Mouse (Mus musculus) intestine, embryonic 14.5 days (tissue): ENCODE results near the gene Wdcp. TPM values are rescaled to one million over a fixed set of nuclear protein-coding genes. Genes with fewer than 3 reads are reported as not detected.
A peak's percentile ranks its signal among the peaks of the same experiment; 100 is the strongest.
"Not testable (repeated sequence)": the region's sequence is repeated elsewhere in the genome, so short reads cannot be mapped to it uniquely, and the experiment has no call there.

ENCODE experiments used
- ATAC-seq: fragments of 200-750 bp; cut with Nextera tagmentation; replicated peaks from 2 replicates; pipeline ENCODE4 v1.8.0; 2017; ENCODE audit warnings: low read depth, moderate number of reproducible peaks, moderate TSS enrichment, moderate library complexity; ENCODE audit not compliant: low FRiP score, low TSS enrichment
- DNase-seq: peaks from one replicate; pipeline ENCODE4 v3.0.0-alpha.2; 2018; ENCODE audit warnings: low spot score
- H3K27ac ChIP-seq: fragments of 300-500 bp; sonication (generic); 2 replicates; pipeline ENCODE4 v1.5.1; 2014; ENCODE audit warnings: low read depth, mild to moderate bottlenecking, control low read depth
- H3K27me3 ChIP-seq: fragments of 300-500 bp; sonication (generic); replicated peaks from 2 replicates; pipeline ENCODE4 v1.6.1; 2014; ENCODE audit warnings: low read length, control low read depth; ENCODE audit not compliant: control insufficient read depth, insufficient read depth
- H3K36me3 ChIP-seq: fragments of 300-500 bp; sonication (generic); 2 replicates; pipeline ENCODE4 v1.6.1; 2014; ENCODE audit warnings: low read length, control low read depth; ENCODE audit not compliant: control insufficient read depth, insufficient read depth
- H3K4me1 ChIP-seq: fragments of 300-500 bp; sonication (generic); replicated peaks from 2 replicates; pipeline ENCODE4 v1.6.1; 2014; ENCODE audit warnings: low read length, control low read depth, mixed read lengths; ENCODE audit not compliant: control insufficient read depth, insufficient read depth
- H3K4me2 ChIP-seq: fragments of 300-500 bp; sonication (generic); 2 replicates; pipeline ENCODE4 v1.6.1; 2014; ENCODE audit warnings: low read length
- H3K4me3 ChIP-seq: fragments of 300-500 bp; sonication (generic); 2 replicates; pipeline ENCODE4 v1.5.1; 2014; ENCODE audit warnings: low read depth, low read length, control low read depth, mixed read lengths
- H3K9ac ChIP-seq: fragments of 300-500 bp; sonication (generic); 2 replicates; pipeline ENCODE4 v1.6.1; 2014; ENCODE audit warnings: mild to moderate bottlenecking, low read length
- H3K9me3 ChIP-seq: fragments of 300-500 bp; sonication (generic); 2 replicates; pipeline ENCODE4 v1.6.1; 2016; ENCODE audit warnings: low read length, control low read depth; ENCODE audit not compliant: control insufficient read depth
- WGBS: fragments of 180-500 bp; shearing (Covaris S2); extraction: QIAGEN DNeasy Blood & Tissue Kit; methylation state at CpG from one replicate; pipeline ENCODE4 v1.1.7; 2014; 5-methylcytosine and 5-hydroxymethylcytosine counted together
- polyA plus RNA-seq: library from polyadenylated mRNA; unstranded; fragments of >200 nt; fragmentation: Nextera tagmentation; extraction: Ambion mirVana; gene quantifications from 2 replicates; pipeline ENCODE4 v1.2.1, GENCODE M21; 2014

Wdcp gene
- 14.4 and 15.0 TPM in 2 replicates for polyA plus RNA-seq

DNA sequence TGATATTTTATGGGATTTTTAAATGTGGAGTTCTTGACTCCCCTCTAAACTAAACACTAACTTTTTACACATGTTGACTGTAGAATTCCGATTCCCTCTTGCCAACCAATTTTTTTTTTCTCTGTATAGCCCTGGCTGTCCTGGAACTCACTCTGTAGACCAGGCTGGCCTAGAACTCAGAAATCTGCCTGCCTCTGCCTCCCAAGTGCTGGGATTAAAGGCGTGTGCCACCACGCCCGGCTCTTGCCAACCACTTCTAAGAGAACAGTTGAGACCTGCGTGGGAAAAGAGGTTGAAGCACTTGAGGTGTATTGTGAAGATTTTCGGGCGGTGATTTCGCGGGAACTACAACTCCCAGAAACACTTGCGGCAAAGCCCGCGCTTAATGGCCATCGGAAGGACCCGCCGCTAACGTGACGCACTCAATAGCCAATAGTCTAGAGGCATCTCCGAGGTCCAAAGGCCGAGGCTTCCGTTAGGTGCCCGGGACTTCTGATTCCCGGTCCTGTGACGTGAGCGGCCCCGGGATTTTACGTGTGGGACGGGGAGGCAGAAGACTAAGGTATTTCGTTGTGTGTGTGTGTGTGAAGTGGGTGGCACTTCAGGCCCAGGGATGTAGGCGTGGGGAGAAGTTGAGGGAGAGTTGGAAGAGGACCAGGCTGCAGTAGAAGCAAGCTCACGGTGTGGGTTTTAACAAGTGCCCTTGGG is at the start of gene Wdcp:
Gene Wdcp (plus strand): TSS at position 414 of the 708 bp plus-strand sequence.
- Histone ChIP-seq H3K27ac (peak within 1 kb of the TSS; percentile 7; the same call in 1 of the 2 replicates), H3K4me1 (peaks cover 9% of the 10 kb centered on the region), H3K4me2 (peak within 1 kb of the TSS; percentile 72), H3K4me3 (peak within 1 kb of the TSS; percentile 57), H3K9me3 (no peaks in the 10 kb centered on the region), H3K36me3 (no peaks in the 10 kb centered on the region), H3K9ac (peak within 1 kb of the TSS; percentile 42), H3K27me3 (0 out of 2 replicates have a peak, but pooled peaks cover 3% of the 10 kb centered on the region)
- ATAC-seq (peak; percentile 89), DNase-seq (peak; percentile 93)
- WGBS, result 1% methylated on average over 30 of the region's 30 CpGs

DNA sequence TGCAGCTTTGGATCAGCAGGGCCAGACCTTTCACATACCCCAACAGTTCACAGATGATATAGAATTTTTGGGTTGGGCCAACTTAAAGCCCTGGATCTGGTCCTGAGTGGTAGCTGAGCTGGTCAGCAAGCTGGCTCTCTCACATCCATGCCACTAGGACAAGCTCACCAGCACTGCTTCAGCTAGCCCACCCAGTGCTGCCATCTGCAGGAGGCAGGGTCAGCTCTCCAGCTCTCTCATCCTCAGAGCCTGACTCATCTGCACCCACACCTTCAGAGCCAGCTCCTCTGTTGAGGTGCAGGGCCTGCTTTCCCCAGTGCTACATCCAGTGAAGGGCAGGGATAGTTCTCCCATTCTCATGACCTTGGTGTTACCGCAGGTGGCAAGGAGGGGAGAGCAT is 49.4 kb upstream of the Wdcp start:
- DNase-seq (no peak), ATAC-seq (no peak)
- H3K4me2 ChIP-seq, result no peak overlapping the region
- no peak overlapping the region for H3K4me3 ChIP-seq
- WGBS, result 53% methylated on average over 1 of the region's 1 CpGs
- H3K9me3 ChIP-seq, result no peaks in the 10 kb centered on the region
- no peak overlapping the region for H3K27ac ChIP-seq
- no peaks in the 10 kb centered on the region for H3K36me3 ChIP-seq
- H3K4me1 ChIP-seq, result no peaks in the 10 kb centered on the region
- no peak overlapping the region for H3K9ac ChIP-seq
- no peaks in the 10 kb centered on the region for H3K27me3 ChIP-seq

DNA sequence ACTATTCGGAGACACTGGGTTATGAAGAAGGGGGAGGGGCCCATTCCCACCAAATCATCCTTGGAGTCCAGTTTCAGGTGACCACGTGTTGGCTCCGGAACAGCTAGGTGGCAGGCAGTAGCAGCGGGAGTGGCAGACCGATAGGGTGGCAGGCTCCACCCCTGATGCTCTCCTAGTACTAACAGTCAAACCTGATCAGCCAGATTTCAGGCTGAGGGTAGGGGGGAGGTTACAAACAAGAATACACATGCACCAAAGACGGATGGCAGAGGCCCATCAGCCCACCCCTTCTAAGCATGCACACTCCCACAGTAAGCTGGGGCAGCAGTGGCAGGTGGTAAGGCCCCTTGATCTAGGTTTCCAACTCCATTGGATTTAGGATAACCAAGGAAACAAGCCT is 45.6 kb upstream of the Wdcp start:
- 67% methylated on average over 6 of the region's 6 CpGs for WGBS

DNA sequence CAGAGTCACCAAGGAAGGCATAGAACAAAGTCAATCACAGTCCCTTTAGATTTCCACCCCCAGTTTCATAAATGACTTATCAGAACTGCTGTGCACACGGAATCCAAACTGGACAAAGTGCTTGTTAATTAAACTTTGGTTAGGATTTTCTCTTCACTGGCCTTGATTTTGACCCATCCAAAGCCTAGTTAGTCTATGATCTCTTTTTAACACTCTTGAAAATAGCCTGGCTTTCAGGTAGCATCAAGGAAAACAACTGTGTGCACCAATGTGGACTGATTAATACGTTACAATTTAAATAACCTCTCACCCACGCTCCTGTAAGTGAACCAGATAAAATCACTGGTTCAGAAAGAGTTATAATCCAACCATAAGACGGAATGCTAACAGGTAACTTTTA is 32.1 kb upstream of the Wdcp start:
- no peak for DNase-seq
- ATAC-seq, result no peak
- H3K4me1 ChIP-seq, result 0 out of 2 replicates have a peak, but pooled peaks cover 5% of the 10 kb centered on the region

More for the DNA sequence above, 45.6 kb upstream of the Wdcp start:
- H3K36me3 ChIP-seq, H3K9ac ChIP-seq, H3K4me3 ChIP-seq, H3K27me3 ChIP-seq, H3K4me1 ChIP-seq, H3K4me2 ChIP-seq, ATAC-seq, H3K27ac ChIP-seq, H3K9me3 ChIP-seq, DNase-seq: not testable (repeated sequence)

DNA sequence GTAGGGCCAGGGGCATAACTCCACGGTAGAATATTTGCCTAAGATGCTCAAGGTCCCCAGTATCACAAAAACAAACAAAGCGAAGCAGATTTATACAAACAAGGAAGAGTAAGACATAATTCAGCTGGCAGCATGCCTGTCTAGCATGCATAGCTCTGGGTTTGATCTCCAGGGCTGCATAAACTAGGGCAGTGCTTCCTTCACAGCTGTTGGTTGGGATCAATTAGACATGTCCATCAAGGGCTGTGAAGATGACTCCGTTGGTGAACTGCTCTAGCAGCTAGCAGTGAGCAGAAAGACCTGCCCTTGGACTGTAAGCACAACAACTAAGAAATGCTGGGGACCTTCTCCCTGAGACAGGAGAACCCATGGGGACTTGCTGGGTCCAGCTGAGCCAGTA is 31.4 kb upstream of the Wdcp start:
- DNase-seq (no peak), ATAC-seq (no peak; the same call in 1 of the 2 replicates)
- 0 out of 2 replicates have a peak, but pooled peaks cover 9% of the 10 kb centered on the region for H3K4me1 ChIP-seq
- H3K9me3 ChIP-seq, result peaks cover 3% of the 10 kb centered on the region; the same call in 1 of the 2 replicates
- no peaks in the 10 kb centered on the region for H3K36me3 ChIP-seq
- no peak overlapping the region for H3K4me2 ChIP-seq
- H3K27ac ChIP-seq, result no peak overlapping the region
- no peaks in the 10 kb centered on the region for H3K27me3 ChIP-seq
- H3K4me3 ChIP-seq, result no peak overlapping the region
- WGBS, result 35% methylated on average over 3 of the region's 3 CpGs
- no peak overlapping the region for H3K9ac ChIP-seq

More for the DNA sequence above, 32.1 kb upstream of the Wdcp start:
- H3K4me3 ChIP-seq, result no peak overlapping the region
- H3K27me3 ChIP-seq, result no peaks in the 10 kb centered on the region
- peaks cover 3% of the 10 kb centered on the region; the same call in 1 of the 2 replicates for H3K9me3 ChIP-seq
- H3K27ac ChIP-seq, result no peak overlapping the region
- no peak overlapping the region for H3K4me2 ChIP-seq
- H3K9ac ChIP-seq, result no peak overlapping the region
- 79% methylated on average over 4 of the region's 4 CpGs for WGBS
- no peaks in the 10 kb centered on the region for H3K36me3 ChIP-seq

DNA sequence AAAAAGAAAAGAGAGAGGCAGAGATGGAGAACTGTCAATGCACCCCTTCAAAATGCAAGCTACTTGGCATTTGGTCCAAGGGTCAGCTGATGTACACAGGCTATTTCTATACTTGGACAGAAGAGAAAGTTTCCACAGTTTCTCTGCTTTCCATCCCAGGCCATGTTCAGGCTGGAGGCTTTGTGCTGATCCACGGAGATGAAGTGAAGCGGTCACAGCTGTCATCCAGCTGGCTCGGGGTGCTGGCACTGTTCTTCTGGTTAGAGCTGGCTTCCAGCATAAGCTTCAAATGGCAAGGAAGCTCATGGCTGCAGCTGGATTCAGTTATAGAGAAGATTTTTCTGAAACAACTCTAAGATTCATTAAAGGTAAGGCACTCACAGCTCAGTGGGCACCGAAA is 29.5 kb upstream of the Wdcp start:
- ATAC-seq (no peak), DNase-seq (no peak)
- Histone ChIP-seq H3K27me3 (no peaks in the 10 kb centered on the region), H3K9ac (no peak overlapping the region), H3K36me3 (no peaks in the 10 kb centered on the region), H3K4me3 (no peak overlapping the region), H3K4me2 (no peak overlapping the region), H3K27ac (no peak overlapping the region), H3K4me1 (peaks cover 15% of the 10 kb centered on the region), H3K9me3 (peaks cover 3% of the 10 kb centered on the region; the same call in 1 of the 2 replicates)
- WGBS, result 79% methylated on average over 4 of the region's 4 CpGs

DNA sequence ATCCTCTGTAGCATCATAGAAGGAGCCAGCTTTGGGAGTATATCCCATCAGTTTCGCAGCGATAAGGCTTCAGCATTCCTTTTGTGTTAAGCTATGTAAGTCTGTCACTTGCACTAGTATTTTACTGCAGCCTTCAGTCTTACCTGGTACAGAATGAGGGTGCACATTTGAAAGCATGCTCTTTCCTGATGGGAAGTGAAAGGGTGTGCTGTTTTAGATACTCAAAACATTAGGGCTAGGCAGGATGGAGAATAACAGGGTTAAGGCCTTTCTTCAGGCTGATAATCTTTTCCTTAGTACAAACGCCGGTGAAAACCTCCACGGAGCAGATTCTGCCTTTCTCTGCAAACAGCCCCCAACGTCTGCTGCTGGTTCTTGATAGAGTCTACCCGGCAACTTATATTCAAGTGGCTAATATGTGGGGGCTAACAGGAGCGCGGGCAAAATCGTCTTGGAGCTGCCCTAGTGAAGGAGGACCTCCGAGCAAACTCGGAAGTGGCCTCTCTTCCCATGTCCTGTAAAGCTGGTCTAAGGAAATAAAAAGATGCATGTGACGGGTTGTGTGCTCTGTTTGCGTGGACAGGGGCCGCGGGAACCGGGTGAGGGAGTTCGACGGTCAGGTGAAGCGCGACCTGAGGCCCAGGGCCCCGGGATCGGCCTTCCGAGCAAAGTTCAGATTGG is 26.3 kb upstream of the Wdcp start:
- peak overlapping the region; percentile 85 for H3K27ac ChIP-seq
- no peaks in the 10 kb centered on the region for H3K9me3 ChIP-seq
- no peaks in the 10 kb centered on the region for H3K27me3 ChIP-seq
- H3K9ac ChIP-seq, result peak overlapping the region; percentile 58
- H3K4me2 ChIP-seq, result peak overlapping the region; percentile 92
- peaks cover 13% of the 10 kb centered on the region for H3K4me1 ChIP-seq
- peaks cover 18% of the 10 kb centered on the region for H3K36me3 ChIP-seq
- no peak for DNase-seq
- H3K4me3 ChIP-seq, result peak overlapping the region; percentile 68
- WGBS, result 8% methylated on average over 24 of the region's 24 CpGs
- peak; percentile 80; the same call in 1 of the 2 replicates for ATAC-seq

DNA sequence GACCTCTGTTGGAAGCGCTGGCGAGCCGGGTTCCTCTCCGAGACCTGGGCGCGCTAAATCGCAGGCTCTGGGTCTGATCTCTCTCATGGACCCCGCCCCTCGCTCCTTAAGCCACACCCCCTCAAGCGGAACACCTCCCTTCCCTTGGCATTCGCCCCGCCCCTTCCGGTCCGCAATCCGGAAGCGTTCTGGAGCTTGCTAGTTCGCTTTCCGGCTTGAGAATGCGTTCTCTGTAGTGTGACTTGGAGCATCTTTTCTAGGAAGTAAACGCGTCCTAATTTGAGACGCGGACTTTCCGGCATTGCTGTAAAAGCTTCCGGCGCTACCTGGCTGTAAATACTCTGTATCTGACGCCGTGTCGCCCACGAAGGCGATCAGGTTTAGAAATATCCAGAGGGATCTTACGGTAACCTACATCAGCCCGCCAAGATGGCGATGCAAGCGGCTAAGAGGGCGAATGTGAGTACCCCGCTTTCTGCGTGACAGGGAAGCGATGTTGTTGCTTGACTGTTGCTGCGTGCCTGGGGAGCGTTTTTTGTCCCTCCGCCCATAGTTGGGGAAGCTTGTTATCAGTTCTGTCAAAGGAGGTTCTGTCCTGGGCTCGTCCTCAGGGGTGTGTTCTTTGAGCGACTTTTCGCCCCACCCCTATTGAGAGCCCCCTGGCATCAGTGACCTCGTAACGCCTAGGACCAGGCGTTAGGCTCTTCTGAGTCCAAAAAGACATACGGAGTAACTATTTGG is 25.6 kb upstream of the Wdcp start, which contains the start of gene Sf3b6:
Gene Sf3b6 (plus strand): TSS at position 184 of the 741 bp plus-strand sequence.
- peak; percentile 97 for DNase-seq
- H3K9ac ChIP-seq, result peak within 1 kb of the TSS; percentile 58
- H3K4me3 ChIP-seq, result peak within 1 kb of the TSS; percentile 68
- peaks cover 25% of the 10 kb centered on the region for H3K36me3 ChIP-seq
- peak within 1 kb of the TSS; percentile 92 for H3K4me2 ChIP-seq
- peaks cover 12% of the 10 kb centered on the region for H3K4me1 ChIP-seq
- no peaks in the 10 kb centered on the region for H3K27me3 ChIP-seq
- ATAC-seq, result peak; percentile 99
- H3K27ac ChIP-seq, result peak within 1 kb of the TSS; percentile 85
- H3K9me3 ChIP-seq, result no peaks in the 10 kb centered on the region
- WGBS, result under 1% methylated on average over 49 of the region's 49 CpGs
